Mouse (Mus musculus) bone marrow, adult 2 months (tissue): Measurements from ENCODE around the gene Acot11. TPM values are rescaled to one million over a fixed set of nuclear protein-coding genes. Genes with fewer than 3 reads are reported as not detected.
"Not testable (repeated sequence)": the region's sequence is repeated elsewhere in the genome, so short reads cannot be mapped to it uniquely, and the experiment has no call there.

Source experiments
- H3K27ac ChIP-seq: fragments of 200-500 bp; 2 replicates; pipeline ENCODE4 v1.5.1; 2012; ENCODE audit warnings: low read depth, mild to moderate bottlenecking, control low read depth, inconsistent platforms, low read length; ENCODE audit not compliant: control insufficient read depth, poor library complexity, insufficient read depth
- H3K4me1 ChIP-seq: fragments of 200-500 bp; 2 replicates; pipeline ENCODE4 v1.6.1; 2011; ENCODE audit warnings: low read length; ENCODE audit not compliant: control insufficient read depth, insufficient read depth
- H3K4me3 ChIP-seq: fragments of 200-500 bp; replicated peaks from 2 replicates; pipeline ENCODE3; 2011; ENCODE audit warnings: mild to moderate bottlenecking, low read depth, low read length, control low read depth; ENCODE audit not compliant: control insufficient read depth
- CTCF ChIP-seq: fragments of 200-500 bp; IDR thresholded peaks from 2 replicates; pipeline ENCODE4 v1.5.1; 2011; ENCODE audit warnings: low read length, control low read depth; ENCODE audit not compliant: control insufficient read depth, insufficient read depth
- POLR2A ChIP-seq: fragments of 200-500 bp; IDR thresholded peaks from 2 replicates; pipeline ENCODE4 v1.6.1; 2011; ENCODE audit warnings: low read depth, mild to moderate bottlenecking, control low read depth, low read length, borderline replicate concordance; ENCODE audit not compliant: control insufficient read depth
- WGBS: fragments of 180-500 bp; shearing (Covaris S2); methylation state at CpG from one replicate; pipeline ENCODE4 v1.1.7; 2018; 5-methylcytosine and 5-hydroxymethylcytosine counted together
- polyA plus RNA-seq: library from polyadenylated mRNA; stranded (reverse); fragments of >200 nt; gene quantifications from 2 replicates; pipeline ENCODE4 v1.2.4, GENCODE M21; 2011; ENCODE audit warnings: low replicate concordance; ENCODE audit not compliant: missing spikeins, insufficient read depth, insufficient read length

Gene Acot11
- polyA plus RNA-seq, 1 experiment = 4.4 TPM

- no peak for TF ChIP-seq CTCF
- Histone ChIP-seq H3K27ac (no peak overlapping the region), H3K4me3 (no peak overlapping the region), H3K4me1 (no peaks in the 10 kb centered on the region)
- 74% methylated on average over 1 of the region's 1 CpGs for WGBS
Measured at GRCm38 (mm10) chr4:106747001-106747580, 57.7 kb downstream of the Acot11 start.

GRCm38 (mm10) chr4:106745862-106746261, 58.9 kb downstream of the Acot11 start:
- H3K4me1 ChIP-seq = no peaks in the 10 kb centered on the region
- TF ChIP-seq CTCF (no peak), POLR2A (no peak)
- no peak overlapping the region for H3K4me3 ChIP-seq
- 82% methylated on average over 7 of the region's 7 CpGs for WGBS
- no peak overlapping the region for H3K27ac ChIP-seq

- no peaks in the 10 kb centered on the region; the same call in 1 of the 2 replicates for H3K4me1 ChIP-seq
- WGBS = 78% methylated on average over 3 of the region's 3 CpGs
- no peak for TF ChIP-seq CTCF
- TF ChIP-seq POLR2A = no peak
- no peak overlapping the region for H3K4me3 ChIP-seq
- no peak overlapping the region for H3K27ac ChIP-seq
Measured at GRCm38 (mm10) chr4:106737904-106738303, 66.9 kb downstream of the Acot11 start.

- H3K27ac ChIP-seq, H3K4me1 ChIP-seq, H3K4me3 ChIP-seq: not testable (repeated sequence)
- WGBS = 94% methylated on average over 1 of the region's 1 CpGs
Measured at GRCm38 (mm10) chr4:106736884-106737283, 67.9 kb downstream of the Acot11 start.

GRCm38 (mm10) chr4:106733636-106734035, 71.2 kb downstream of the Acot11 start, which contains the start of gene Fam151a:
Gene Fam151a, plus strand, starts transcription at chr4:106733889.
- Histone ChIP-seq H3K4me1 (no peaks in the 10 kb centered on the region; the same call in 1 of the 2 replicates), H3K27ac (no peak within 1 kb of the TSS), H3K4me3 (no peak within 1 kb of the TSS)
- 79% methylated on average over 4 of the region's 4 CpGs for WGBS
- TF ChIP-seq POLR2A = no peak

- Histone ChIP-seq H3K4me3 (no peak within 1 kb of the TSS), H3K27ac (no peak within 1 kb of the TSS), H3K4me1 (no peaks in the 10 kb centered on the region; the same call in 1 of the 2 replicates)
- TF ChIP-seq CTCF (no peak), POLR2A (no peak)
- WGBS = 66% methylated on average over 7 of the region's 7 CpGs
Measured at GRCm38 (mm10) chr4:106730814-106731213, 74.0 kb downstream of the Acot11 start, which contains the start of gene Mroh7. Gene Mroh7, minus strand, starts transcription at chr4:106730925.

GRCm38 (mm10) chr4:106720631-106721030, 84.2 kb downstream of the Acot11 start:
- no peak for TF ChIP-seq POLR2A
- TF ChIP-seq CTCF = no peak
- H3K4me1 ChIP-seq = no peaks in the 10 kb centered on the region
- no peak overlapping the region for H3K27ac ChIP-seq
- WGBS = 76% methylated on average over 4 of the region's 4 CpGs
- no peak overlapping the region for H3K4me3 ChIP-seq

GRCm38 (mm10) chr4:106713622-106714021, 91.2 kb downstream of the Acot11 start:
- WGBS = 81% methylated on average over 6 of the region's 6 CpGs
- TF ChIP-seq CTCF (no peak), POLR2A (no peak)
- H3K4me3 ChIP-seq = no peak overlapping the region
- H3K27ac ChIP-seq = no peak overlapping the region
- no peaks in the 10 kb centered on the region for H3K4me1 ChIP-seq

- Histone ChIP-seq H3K27ac (no peak overlapping the region), H3K4me1 (no peaks in the 10 kb centered on the region), H3K4me3 (no peak overlapping the region)
- under 1% methylated on average over 8 of the region's 8 CpGs for WGBS
- TF ChIP-seq POLR2A (no peak), CTCF (peak; percentile 96)
Measured at GRCm38 (mm10) chr4:106708408-106708807, 96.4 kb downstream of the Acot11 start.
